Mouse (Mus musculus): ENCODE results near the gene Wwp2. TPM values are rescaled to one million over a fixed set of nuclear protein-coding genes. Genes with fewer than 3 reads are reported as not detected.

Wwp2 gene
- total and polyA plus RNA-seq, 3 experiments, result 21.8 to 31.5 TPM; not detected in 1

DNA sequence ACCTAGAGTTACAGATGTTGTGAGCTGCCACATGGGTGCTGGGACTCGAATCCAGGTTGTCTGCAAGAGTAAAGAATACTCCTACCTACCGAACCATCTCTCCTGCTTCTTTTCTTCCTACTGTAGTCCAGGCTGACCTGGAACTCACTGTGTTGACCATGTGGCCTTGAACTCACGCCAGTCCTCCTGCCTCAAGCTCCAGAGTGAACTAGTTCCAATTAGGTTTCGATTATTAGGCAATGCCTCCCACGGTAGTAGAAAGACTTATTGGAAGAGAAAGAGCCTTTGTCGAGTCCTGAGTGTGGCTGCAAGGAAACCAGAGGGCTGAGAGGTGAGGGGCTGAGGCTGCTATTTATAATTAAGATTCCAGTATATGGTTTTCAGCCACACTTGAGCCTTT, 42.6 kb downstream of the Wwp2 start:
- Histone ChIP-seq H3K4me3 (ENCODE audit: control insufficient read depth in 1 of 2, insufficient read depth in 1 of 2, low read depth in 2 of 2, low read length in 2 of 2) (no peak overlapping the region), H3K36me3 (ENCODE audit: control insufficient read depth in 1 of 2, insufficient read depth in 2 of 2, low read length in 2 of 2) (peaks cover 0 to 2% of the 10 kb centered on the region in 2 experiments; a peak in 1 of 4 replicates), H3K9me3 (replicated peaks; ENCODE audit: insufficient read depth, low read length) (no peaks in the 10 kb centered on the region), H3K79me2 (ENCODE audit: control insufficient read depth, insufficient read depth, low read length, poor library complexity) (no peaks in the 10 kb centered on the region), H3K27me3 (ENCODE audit: control insufficient read depth in 1 of 2, insufficient read depth in 2 of 2, low read length in 2 of 2) (no peaks in the 10 kb centered on the region), H3K27ac (ENCODE audit: control insufficient read depth, low read depth, low read length) (no peak overlapping the region), H3K4me1 (ENCODE audit: control insufficient read depth in 1 of 2, insufficient read depth in 2 of 2, low read length in 2 of 2) (no peaks in the 10 kb centered on the region), H3K9ac (ENCODE audit: control insufficient read depth, low read depth, low read length, poor library complexity, severe bottlenecking) (no peak overlapping the region)
- TF ChIP-seq USF1 (IDR thresholded peaks at IDR 0.05; ENCODE audit: low read depth, low read length) (no peak), SMC3 (IDR thresholded peaks at IDR 0.05; ENCODE audit: low read depth, low read length) (no peak), POLR2AphosphoS2 (IDR thresholded peaks at IDR 0.05; ENCODE audit: low read length) (no peak), RAD21 (IDR thresholded peaks at IDR 0.05; ENCODE audit: low read depth, low read length) (no peak), NELFE (IDR thresholded peaks at IDR 0.05; ENCODE audit: low read depth, low read length) (no peak), BHLHE40 (IDR thresholded peaks at IDR 0.05; ENCODE audit: borderline replicate concordance, low read depth, low read length) (no peak), ZC3H11A (IDR thresholded peaks at IDR 0.05; ENCODE audit: low read depth, low read length) (no peak), JUND (IDR thresholded peaks at IDR 0.05; ENCODE audit: low read depth, low read length) (no peak), SIN3A (IDR thresholded peaks at IDR 0.05; ENCODE audit: low read length) (no peak), CTCF (IDR thresholded peaks at IDR 0.05 in 2 of 3, conservative IDR thresholded peaks at IDR 0.05 in 1 of 3; ENCODE audit: control insufficient read depth in 1 of 3, insufficient read depth in 1 of 3, low read depth in 2 of 3, low read length in 3 of 3, poor library complexity in 1 of 3, severe bottlenecking in 1 of 3) (no peak), KAT2A (conservative IDR thresholded peaks at IDR 0.05; ENCODE audit: low read depth, low read length) (no peak), ZMIZ1 (IDR thresholded peaks at IDR 0.05; ENCODE audit: low read depth, low read length) (no peak), NRF1 (IDR thresholded peaks at IDR 0.05; ENCODE audit: insufficient read depth, low read depth, low read length, poor library complexity, severe bottlenecking) (no peak), ZKSCAN1 (IDR thresholded peaks at IDR 0.05; ENCODE audit: low read depth, low read length) (no peak), MEF2A (IDR thresholded peaks at IDR 0.05; ENCODE audit: extremely low read depth, insufficient replicate concordance, low read depth, low read length, poor library complexity, severe bottlenecking) (no peak), POLR2AphosphoS5 (IDR thresholded peaks at IDR 0.05; ENCODE audit: borderline replicate concordance, low read depth, low read length) (no peak), MYB (IDR thresholded peaks at IDR 0.05; ENCODE audit: low read depth, low read length) (no peak), ZNF384 (IDR thresholded peaks at IDR 0.05; ENCODE audit: low read depth, low read length) (no peak), POLR2A (IDR thresholded peaks at IDR 0.05; ENCODE audit: control insufficient read depth in 1 of 2, insufficient read depth in 1 of 2, low read depth in 1 of 2, low read length in 2 of 2, poor library complexity in 1 of 2) (no peak), ELF1 (IDR thresholded peaks at IDR 0.05; ENCODE audit: low read depth, low read length) (no peak)
- DNase-seq (ENCODE audit: low read depth, low spot score), result no peak

GRCm38 (mm10) chr8:107480436-107480835, 44.3 kb downstream of the Wwp2 start:
- peaks cover 0 to 6% of the 10 kb centered on the region in 2 experiments; a peak in 2 of 4 replicates for H3K4me1 ChIP-seq (ENCODE audit: control insufficient read depth in 1 of 2, insufficient read depth in 2 of 2, low read length in 2 of 2)
- peaks cover 2% of the 10 kb centered on the region in 2 experiments; a peak in 2 of 4 replicates for H3K36me3 ChIP-seq (ENCODE audit: control insufficient read depth in 1 of 2, insufficient read depth in 2 of 2, low read length in 2 of 2)
- H3K27me3 ChIP-seq (ENCODE audit: control insufficient read depth in 1 of 2, insufficient read depth in 2 of 2, low read length in 2 of 2), result no peaks in the 10 kb centered on the region
- no peaks in the 10 kb centered on the region for H3K79me2 ChIP-seq (ENCODE audit: control insufficient read depth, insufficient read depth, low read length, poor library complexity)
- no peak overlapping the region for H3K9ac ChIP-seq (ENCODE audit: control insufficient read depth, low read depth, low read length, poor library complexity, severe bottlenecking)
- no peak for DNase-seq (ENCODE audit: low read depth, low spot score)
- no peak overlapping the region for H3K27ac ChIP-seq (ENCODE audit: control insufficient read depth, low read depth, low read length)
- TF ChIP-seq SMC3 (IDR thresholded peaks at IDR 0.05; ENCODE audit: low read depth, low read length), result no peak
- TF ChIP-seq ELF1 (IDR thresholded peaks at IDR 0.05; ENCODE audit: low read depth, low read length), result no peak
- TF ChIP-seq UBTF (IDR thresholded peaks at IDR 0.05; ENCODE audit: borderline replicate concordance, insufficient read depth, low read depth, low read length), result no peak
- TF ChIP-seq MAZ (IDR thresholded peaks at IDR 0.05; ENCODE audit: low read depth, low read length), result no peak
- no peak for TF ChIP-seq POLR2A (IDR thresholded peaks at IDR 0.05; ENCODE audit: control insufficient read depth in 1 of 2, insufficient read depth in 1 of 2, low read depth in 1 of 2, low read length in 2 of 2, poor library complexity in 1 of 2)
- no peak for TF ChIP-seq NRF1 (IDR thresholded peaks at IDR 0.05; ENCODE audit: insufficient read depth, low read depth, low read length, poor library complexity, severe bottlenecking)
- no peak for TF ChIP-seq MXI1 (IDR thresholded peaks at IDR 0.05; ENCODE audit: low read depth, low read length)
- no peak for TF ChIP-seq ZMIZ1 (IDR thresholded peaks at IDR 0.05; ENCODE audit: low read depth, low read length)
- TF ChIP-seq ZKSCAN1 (IDR thresholded peaks at IDR 0.05; ENCODE audit: low read depth, low read length), result no peak
- TF ChIP-seq CHD1 (IDR thresholded peaks at IDR 0.05; ENCODE audit: low read depth, low read length), result no peak
- H3K4me3 ChIP-seq (ENCODE audit: control insufficient read depth in 1 of 2, insufficient read depth in 1 of 2, low read depth in 2 of 2, low read length in 2 of 2), result no peak overlapping the region
- H3K9me3 ChIP-seq (replicated peaks; ENCODE audit: insufficient read depth, low read length), result no peaks in the 10 kb centered on the region

All from MEL (cell line).